Mouse (Mus musculus) embryonic fibroblast, embryonic 13.5 days (primary cell): ENCODE measurements around the gene Srp9.

Experiments
- CTCF ChIP-seq: IDR thresholded peaks from 2 replicates; pipeline ENCODE4 v1.5.1; 2011; ENCODE audit warnings: mild to moderate bottlenecking, control low read depth, low read length, moderate library complexity, borderline replicate concordance; ENCODE audit not compliant: insufficient read depth
- POLR2A ChIP-seq: IDR thresholded peaks from 2 replicates; pipeline ENCODE4 v1.6.1; 2011; ENCODE audit warnings: low read depth, mild to moderate bottlenecking, control low read depth, low read length, moderate library complexity

DNA sequence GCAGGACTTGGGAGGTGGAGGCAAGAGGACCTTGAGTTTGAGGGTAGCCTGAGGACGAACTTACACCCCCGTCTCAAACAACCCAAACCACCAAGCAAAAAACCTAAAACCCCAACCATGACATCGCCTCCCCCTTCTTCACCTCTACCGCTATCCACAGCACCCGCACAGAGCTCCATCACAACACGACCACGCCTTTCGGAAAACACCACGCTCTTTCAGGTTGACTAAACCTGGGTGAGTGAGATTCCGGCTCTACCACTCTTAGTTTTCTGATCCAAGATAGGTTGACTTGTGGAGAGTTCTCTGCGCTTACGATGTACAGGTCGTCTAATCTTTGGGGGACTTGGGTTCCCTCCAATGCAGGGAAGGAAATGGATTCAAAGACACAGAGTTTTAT lies 18.2 kb downstream of the Srp9 start:
- no peak for TF ChIP-seq CTCF
- TF ChIP-seq POLR2A, result no peak
